Mouse (Mus musculus) ES-E14 (cell line): ENCODE measurements at regions not wholly inside any gene's neighbourhood (a gene's known extent, or its start where the extent isn't known, plus 50 kb on each side); places are given as distances from the start of the nearest gene placed in this dataset.

ENCODE experiments used
- DNase-seq: peaks from one replicate; pipeline ENCODE4 v3.0.0-alpha.2; 2013; ENCODE audit warnings: low read depth, low spot score
- H3K27ac ChIP-seq: 2 replicates; pipeline ENCODE4 v1.5.1; 2012; ENCODE audit warnings: low read depth, mild to moderate bottlenecking, low read length, moderate library complexity, mixed read lengths; ENCODE audit not compliant: poor library complexity, insufficient read depth, severe bottlenecking
- H3K36me3 ChIP-seq: 2 replicates; pipeline ENCODE4 v1.6.1; 2012; ENCODE audit warnings: mild to moderate bottlenecking, low read length, moderate library complexity, mixed read lengths; ENCODE audit not compliant: control insufficient read depth, poor library complexity, insufficient read depth, severe bottlenecking
- H3K4me1 ChIP-seq, 2 experiments: fragments of 150-350 bp in 1 of 2; sonication (generic) in 1 of 2; 2 replicates each; pipeline ENCODE4 v1.6.1; 2012; ENCODE audit warnings: low read length in 2 of 2, mild to moderate bottlenecking in 1 of 2, mixed read lengths in 1 of 2; ENCODE audit not compliant: control insufficient read depth in 2 of 2, insufficient read depth in 2 of 2, poor library complexity in 1 of 2
- H3K4me3 ChIP-seq, 2 experiments: fragments of 150-350 bp in 1 of 2; sonication (generic) in 1 of 2; 2 replicates each; pipeline ENCODE4 v1.5.1; 2012; ENCODE audit warnings: low read length in 2 of 2, low read depth in 1 of 2, mild to moderate bottlenecking in 1 of 2, mixed read lengths in 1 of 2; ENCODE audit not compliant: insufficient read depth in 1 of 2, poor library complexity in 1 of 2, severe bottlenecking in 1 of 2
- H3K9ac ChIP-seq: 2 replicates; pipeline ENCODE4 v1.6.1; 2012; ENCODE audit warnings: low read depth, mild to moderate bottlenecking, low read length, mixed read lengths; ENCODE audit not compliant: poor library complexity, insufficient read depth, severe bottlenecking
- H3K9me3 ChIP-seq: fragments of 150-350 bp; sonication (generic); 2 replicates; pipeline ENCODE4 v1.6.1; 2012; ENCODE audit warnings: low read depth, mild to moderate bottlenecking, low read length; ENCODE audit not compliant: control insufficient read depth, insufficient read depth
- CHD2 ChIP-seq: IDR thresholded peaks from 2 replicates; pipeline ENCODE4 v1.6.1; 2014; ENCODE audit warnings: mild to moderate bottlenecking, low read depth, low read length, inconsistent platforms
- HCFC1 ChIP-seq: IDR thresholded peaks from 2 replicates; pipeline ENCODE4 v1.6.1; 2012; ENCODE audit warnings: low read length, inconsistent platforms, borderline replicate concordance; ENCODE audit not compliant: insufficient read depth
- MAFK ChIP-seq: IDR thresholded peaks from 2 replicates; pipeline ENCODE4 v1.6.1; 2014; ENCODE audit warnings: mild to moderate bottlenecking, low read depth, low read length, inconsistent platforms; ENCODE audit not compliant: insufficient read depth
- ZC3H11A ChIP-seq: IDR thresholded peaks from 2 replicates; pipeline ENCODE4 v1.6.1; 2012; ENCODE audit warnings: low read depth, mild to moderate bottlenecking, inconsistent platforms, low read length, borderline replicate concordance
- ZNF384 ChIP-seq: IDR thresholded peaks from 2 replicates; pipeline ENCODE4 v1.6.1; 2012; ENCODE audit warnings: low read depth, low read length, inconsistent platforms
- in situ Hi-C, 2 experiments: fragments of 600-800 bp; cut with MboI; formaldehyde crosslinking; loops; one replicate each; pipeline ENCODE4 v1.15.1; 2025; ENCODE audit warnings: low sequenced_read_pairs in 2 of 2, inconsistent platforms in 1 of 2; ENCODE audit not compliant: unreplicated experiment in 2 of 2

DNA sequence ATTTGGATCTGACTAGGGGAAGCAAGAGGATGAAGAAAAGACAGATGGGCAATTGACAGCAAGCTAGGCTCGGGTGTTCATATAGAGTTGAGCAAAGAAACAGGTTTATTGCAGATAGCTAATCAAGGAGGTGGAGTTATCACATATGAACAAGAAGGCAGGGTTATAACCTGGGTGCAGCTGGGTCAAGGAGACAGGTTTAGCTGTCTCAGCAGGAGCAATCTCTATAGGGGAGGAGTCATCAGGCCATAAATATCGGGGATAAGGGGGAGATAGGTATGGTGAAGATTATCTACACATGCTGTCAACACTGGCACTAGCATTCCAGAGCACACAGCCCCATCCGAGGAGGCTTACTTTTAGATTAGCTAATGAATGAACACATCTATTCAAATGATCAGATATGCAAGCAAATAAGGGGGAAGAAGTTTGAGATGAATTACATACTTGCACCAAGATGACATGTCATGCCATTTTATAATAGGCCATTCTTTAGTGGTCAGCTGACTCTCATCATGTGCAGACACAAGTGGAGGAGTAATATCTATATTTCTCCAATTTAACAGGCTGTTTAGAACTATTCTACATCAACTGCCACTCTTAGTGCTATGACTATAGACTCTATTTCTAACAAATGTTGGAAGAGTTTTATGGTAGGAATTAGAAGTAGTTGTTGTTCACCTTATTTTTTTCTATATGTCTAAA, 76.9 kb downstream of the Lhx9 start:
- Histone ChIP-seq H3K4me1 (no peaks in the 10 kb centered on the region), H3K36me3 (no peaks in the 10 kb centered on the region), H3K4me3 (no peak overlapping the region), H3K9me3 (no peaks in the 10 kb centered on the region), H3K27ac (no peak overlapping the region), H3K9ac (no peak overlapping the region)
- in situ Hi-C loops: no loop called here
- DNase-seq: no peak
- TF ChIP-seq ZNF384 (no peak), MAFK (no peak), CHD2 (no peak), ZC3H11A (no peak), HCFC1 (no peak)

DNA sequence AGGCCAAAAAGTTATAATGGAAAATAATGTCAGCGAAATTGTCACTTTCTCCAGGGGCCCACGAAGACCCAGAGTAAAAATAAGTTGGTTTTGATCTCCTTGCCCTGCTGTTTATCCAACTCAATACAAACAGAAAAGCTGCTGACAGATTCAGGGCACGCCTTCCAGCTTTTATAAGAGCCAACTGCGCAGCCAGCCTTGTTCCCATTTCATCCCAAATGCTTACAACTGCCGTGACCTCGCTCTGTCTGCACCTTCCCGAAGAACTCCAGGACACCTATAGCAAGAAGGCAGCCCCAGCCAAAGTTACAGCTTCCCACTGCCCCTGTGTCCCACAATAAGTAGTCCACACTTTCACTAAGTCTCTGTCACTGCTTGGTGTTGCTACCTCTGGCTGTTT, 85.5 kb downstream of the Lhx9 start:
- no peak overlapping the region for H3K9ac ChIP-seq
- no peaks in the 10 kb centered on the region for H3K9me3 ChIP-seq
- no peak overlapping the region for H3K27ac ChIP-seq
- H3K36me3 ChIP-seq: no peaks in the 10 kb centered on the region
- H3K4me1 ChIP-seq: no peaks in the 10 kb centered on the region
- TF ChIP-seq ZNF384: no peak
- TF ChIP-seq MAFK: no peak
- no peak for TF ChIP-seq ZC3H11A
- no peak for TF ChIP-seq CHD2
- no peak for TF ChIP-seq HCFC1
- H3K4me3 ChIP-seq: no peak overlapping the region
- no peak for DNase-seq
- in situ Hi-C loops: no loop called here

DNA sequence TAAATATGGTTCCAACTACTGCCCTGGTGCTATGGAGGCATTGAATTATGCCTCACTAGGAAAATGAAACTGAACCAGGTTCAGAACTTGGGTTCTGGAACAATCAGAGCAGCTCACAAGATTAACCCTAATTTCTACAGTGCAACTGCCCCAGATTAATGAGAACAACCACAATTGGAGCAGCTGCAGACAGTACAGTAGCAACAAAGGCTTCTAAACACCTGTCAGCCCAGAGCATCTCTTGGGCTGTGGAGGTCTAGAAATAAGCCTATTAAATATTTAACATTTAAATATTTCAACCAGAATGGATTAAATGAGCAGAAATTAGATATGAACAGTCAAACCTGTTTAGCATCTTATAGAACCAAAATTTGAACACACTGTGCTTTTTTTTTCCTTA, 90.6 kb downstream of the Lhx9 start:
- Histone ChIP-seq H3K4me1 (no peaks in the 10 kb centered on the region), H3K9ac (no peak overlapping the region), H3K9me3 (no peaks in the 10 kb centered on the region), H3K27ac (no peak overlapping the region), H3K36me3 (no peaks in the 10 kb centered on the region), H3K4me3 (no peak overlapping the region)
- in situ Hi-C loops: no loop called here
- DNase-seq: no peak
- TF ChIP-seq HCFC1 (no peak), CHD2 (no peak), MAFK (no peak), ZC3H11A (no peak), ZNF384 (no peak)

DNA sequence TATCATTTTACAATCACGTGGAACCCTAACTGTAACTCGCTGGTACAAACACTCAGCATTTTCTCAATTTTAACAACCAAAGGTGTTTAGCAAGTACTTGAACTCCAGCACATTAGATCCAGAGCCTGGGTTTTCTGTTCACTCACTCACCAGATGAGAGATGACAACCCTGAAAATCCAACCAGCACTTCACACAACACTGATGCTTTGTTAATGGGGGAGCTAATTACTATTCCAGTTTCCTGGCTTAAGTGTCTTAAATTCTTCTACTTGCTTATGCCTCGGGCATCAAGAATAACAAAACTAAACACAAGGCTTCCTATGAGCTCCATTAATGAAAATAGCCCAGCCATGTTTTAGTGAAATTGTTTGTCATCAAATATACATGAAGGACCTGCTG, 113.4 kb upstream of the Nek7 start:
- no peak for TF ChIP-seq ZC3H11A
- TF ChIP-seq MAFK: no peak
- no peak for TF ChIP-seq CHD2
- no peak for TF ChIP-seq HCFC1
- TF ChIP-seq ZNF384: no peak
- Histone ChIP-seq H3K36me3 (no peaks in the 10 kb centered on the region), H3K27ac (no peak overlapping the region), H3K9me3 (no peaks in the 10 kb centered on the region), H3K9ac (no peak overlapping the region), H3K4me3 (no peak overlapping the region), H3K4me1 (no peaks in the 10 kb centered on the region)
- in situ Hi-C loops: no loop called here
- no peak for DNase-seq
